ENCODE assay signal across 9 mouse cellular contexts in genomic region chr1:133255776-133256175, GRCm38 (mm10). TPM values are rescaled to one million over a fixed set of nuclear protein-coding genes. Genes with fewer than 3 reads are reported as not detected.
DNase-seq lines count a peak whose midpoint lies in the region; ATAC-seq lines count a peak whose summit lies in the region.
"Had no signal": no experiment of that assay in that cellular context is flagged by ENCODE, and none has a peak within 500 bp of the region (broad histone marks: within the 10 kb centered on the region; RNA-seq: fewer than 3 reads in every experiment).

No protein-coding gene starts in this region.

- no peak overlapping the region for H3K9ac ChIP-seq in hindbrain, embryonic 14.5 days
- H3K9ac ChIP-seq in hindbrain, embryonic 16.5 days (ENCODE audit: low read depth, low read length): no peak overlapping the region
- H3K9ac ChIP-seq in intestine, embryonic 15.5 days: no peak overlapping the region
- H3K9ac ChIP-seq in stomach, embryonic 14.5 days (replicated peaks; ENCODE audit: low read depth, low read length): no peak overlapping the region
- H3K9ac ChIP-seq: embryonic facial prominence, embryonic 15.5 days; liver, embryonic 13.5 days had no signal

- no peak for ATAC-seq in hindbrain, embryonic 14.5 days (ENCODE audit: low FRiP score)
- ATAC-seq in hindbrain, embryonic 16.5 days: no peak
- no peak for ATAC-seq in intestine, embryonic 15.5 days
- ATAC-seq in stomach, embryonic 14.5 days (ENCODE audit: insufficient number of reproducible peaks, insufficient read depth, low FRiP score, low read depth): no peak
- ATAC-seq in CD4-positive, CD25-positive, alpha-beta regulatory T cell, adult 4 months: no peak

- DNase-seq in hindbrain, embryonic 14.5 days (ENCODE audit: low spot score): no peak
- peak; percentile 19 for DNase-seq in lung, postnatal 10 days
- no peak for DNase-seq in lung, postnatal 36 days
- DNase-seq: liver, embryonic 13.5 days had no signal

- 0 out of 2 replicates have a peak overlapping the region, but pooled peaks have one; percentile 4 for H3K27ac ChIP-seq in hindbrain, embryonic 14.5 days
- no peak overlapping the region; the same call in 1 of the 2 replicates for H3K27ac ChIP-seq in hindbrain, embryonic 16.5 days (ENCODE audit: low read depth, low read length)
- H3K27ac ChIP-seq in intestine, embryonic 15.5 days: peak overlapping the region; percentile 55
- peak overlapping the region; percentile 91 for H3K27ac ChIP-seq in stomach, embryonic 14.5 days (ENCODE audit: low read length)
- H3K27ac ChIP-seq: embryonic facial prominence, embryonic 15.5 days; liver, embryonic 13.5 days had no signal

- no peak overlapping the region for H3K4me2 ChIP-seq in hindbrain, embryonic 14.5 days (replicated peaks)
- no peak overlapping the region for H3K4me2 ChIP-seq in hindbrain, embryonic 16.5 days (ENCODE audit: low read length)
- H3K4me2 ChIP-seq in intestine, embryonic 15.5 days (replicated peaks): peak overlapping the region; percentile 33
- peak overlapping the region; percentile 40 for H3K4me2 ChIP-seq in stomach, embryonic 14.5 days (replicated peaks; ENCODE audit: low read depth, low read length)
- H3K4me2 ChIP-seq: embryonic facial prominence, embryonic 15.5 days; liver, embryonic 13.5 days had no signal

- no peaks in the 10 kb centered on the region for H3K9me3 ChIP-seq in hindbrain, embryonic 14.5 days (ENCODE audit: control insufficient read depth, low read length)
- H3K9me3 ChIP-seq in hindbrain, embryonic 16.5 days (ENCODE audit: control insufficient read depth, low read length): no peaks in the 10 kb centered on the region
- H3K9me3 ChIP-seq in intestine, embryonic 15.5 days: no peaks in the 10 kb centered on the region
- no peaks in the 10 kb centered on the region for H3K9me3 ChIP-seq in stomach, embryonic 14.5 days (ENCODE audit: control insufficient read depth, low read depth, low read length)
- H3K9me3 ChIP-seq: embryonic facial prominence, embryonic 15.5 days; liver, embryonic 13.5 days had no signal

- no peaks in the 10 kb centered on the region for H3K27me3 ChIP-seq in hindbrain, embryonic 14.5 days (ENCODE audit: control insufficient read depth, insufficient read depth, low read length)
- no peaks in the 10 kb centered on the region for H3K27me3 ChIP-seq in hindbrain, embryonic 16.5 days (replicated peaks; ENCODE audit: control insufficient read depth, insufficient read depth, low read length)
- H3K27me3 ChIP-seq in intestine, embryonic 15.5 days (replicated peaks): no peaks in the 10 kb centered on the region
- no peaks in the 10 kb centered on the region for H3K27me3 ChIP-seq in stomach, embryonic 14.5 days (ENCODE audit: control insufficient read depth, insufficient read depth, low read length)
- H3K27me3 ChIP-seq: embryonic facial prominence, embryonic 15.5 days had no signal

- peaks cover 15% of the 10 kb centered on the region for H3K36me3 ChIP-seq in hindbrain, embryonic 14.5 days (replicated peaks; ENCODE audit: control insufficient read depth, insufficient read depth)
- peaks cover 3% of the 10 kb centered on the region; the same call in 1 of the 2 replicates for H3K36me3 ChIP-seq in hindbrain, embryonic 16.5 days (ENCODE audit: control insufficient read depth, insufficient read depth, low read length)
- H3K36me3 ChIP-seq in intestine, embryonic 15.5 days: no peaks in the 10 kb centered on the region
- peaks cover 7% of the 10 kb centered on the region; the same call in 1 of the 2 replicates for H3K36me3 ChIP-seq in stomach, embryonic 14.5 days (ENCODE audit: control insufficient read depth, insufficient read depth, low read length)
- H3K36me3 ChIP-seq: embryonic facial prominence, embryonic 15.5 days; liver, embryonic 13.5 days had no signal

- 41% methylated on average over 5 of the region's 5 CpGs for WGBS in hindbrain, embryonic 14.5 days
- WGBS in hindbrain, embryonic 16.5 days: 36% methylated on average over 5 of the region's 5 CpGs
- WGBS in intestine, embryonic 15.5 days: 25% methylated on average over 5 of the region's 5 CpGs
- WGBS in stomach, embryonic 14.5 days: 17% methylated on average over 5 of the region's 5 CpGs

- peaks cover 62% of the 10 kb centered on the region for H3K4me1 ChIP-seq in hindbrain, embryonic 14.5 days (replicated peaks; ENCODE audit: control insufficient read depth, insufficient read depth, low read length)
- H3K4me1 ChIP-seq in hindbrain, embryonic 16.5 days (ENCODE audit: control insufficient read depth, insufficient read depth, low read depth, low read length): peaks cover 46% of the 10 kb centered on the region
- H3K4me1 ChIP-seq in intestine, embryonic 15.5 days (replicated peaks): peaks cover 69% of the 10 kb centered on the region
- peaks cover 66% of the 10 kb centered on the region for H3K4me1 ChIP-seq in stomach, embryonic 14.5 days (ENCODE audit: control insufficient read depth, insufficient read depth, low read length)

- no peak overlapping the region for H3K4me3 ChIP-seq in hindbrain, embryonic 14.5 days (replicated peaks; ENCODE audit: low read length)
- no peak overlapping the region for H3K4me3 ChIP-seq in hindbrain, embryonic 16.5 days (ENCODE audit: low read length)
- no peak overlapping the region for H3K4me3 ChIP-seq in intestine, embryonic 15.5 days (replicated peaks)
- peak overlapping the region; percentile 11; the same call in 1 of the 2 replicates for H3K4me3 ChIP-seq in stomach, embryonic 14.5 days (ENCODE audit: low read depth, low read length)
- H3K4me3 ChIP-seq: embryonic facial prominence, embryonic 15.5 days; liver, embryonic 13.5 days had no signal

RNA-seq across cellular contexts. Expression of gene Golt1a, which starts 53.8 kb away (rescaled TPM):
- not detected in 2 replicates for polyA plus RNA-seq in hindbrain, embryonic 14.5 days (2014; fragmentation: Nextera tagmentation; extraction: Ambion mirVana)
- not detected in 2 replicates for polyA plus RNA-seq in hindbrain, embryonic 16.5 days (2015; fragmentation: Nextera tagmentation; extraction: Ambion mirVana)
- polyA plus RNA-seq in intestine, embryonic 15.5 days (2015; fragmentation: Nextera tagmentation; extraction: Ambion mirVana): 18.2 and 23.8 TPM in 2 replicates
- 1.5 and 2.8 TPM in 2 replicates for polyA plus RNA-seq in stomach, embryonic 14.5 days (2014; fragmentation: Nextera tagmentation; extraction: Ambion mirVana)
- polyA plus RNA-seq in CD4-positive, CD25-positive, alpha-beta regulatory T cell, adult 4 months (2017; shearing (Covaris generic)): not detected

Comparison
In these comparisons a context has a peak if more than half of its experiments do, and no peak if none do; other contexts are left out.
1. H3K4me2 ChIP-seq: peak in intestine, embryonic 15.5 days (single experiment) and stomach, embryonic 14.5 days (single experiment); none in hindbrain, embryonic 14.5 days (single experiment) and hindbrain, embryonic 16.5 days (single experiment).